Mouse (Mus musculus) kidney, adult 9 months (tissue): ENCODE measurements around the gene Cplx3.

ENCODE experiments used
- DNase-seq: peaks from one replicate; pipeline ENCODE4 v3.0.0; 2022

Cplx3 gene

GRCm38 (mm10) chr9:57637741-57638322, 31.8 kb upstream of the Cplx3 start:
- DNase-seq, result peak; percentile 75

GRCm38 (mm10) chr9:57637272-57637671, 31.2 kb upstream of the Cplx3 start:
- no peak for DNase-seq

DNA sequence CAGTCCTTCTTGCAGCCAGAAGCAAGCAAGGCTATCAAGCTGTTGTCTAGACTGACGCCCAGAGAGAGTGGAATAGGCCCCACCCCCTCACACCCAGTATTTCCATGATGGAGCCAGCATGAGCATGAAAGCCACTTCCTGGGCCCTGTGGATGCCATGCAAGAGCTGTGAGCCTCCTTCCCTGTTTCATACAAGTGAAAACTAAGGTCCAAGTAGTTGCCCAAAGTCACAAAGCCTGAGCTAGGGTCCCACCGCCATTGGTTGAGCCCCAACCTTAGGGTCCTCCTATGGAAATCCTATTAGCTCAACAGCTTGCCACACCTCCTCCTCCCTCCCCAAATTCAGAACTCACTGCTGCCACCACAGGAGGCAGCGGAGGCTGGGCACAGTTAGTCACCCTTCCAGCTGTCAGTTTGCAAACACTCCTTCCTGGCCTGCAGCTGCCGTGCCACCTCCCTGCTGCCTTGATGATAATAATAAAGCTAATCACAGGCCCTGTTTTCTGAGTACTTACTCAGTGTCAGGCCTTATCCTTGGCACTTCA, 27.5 kb upstream of the Cplx3 start:
- no peak for DNase-seq

DNA sequence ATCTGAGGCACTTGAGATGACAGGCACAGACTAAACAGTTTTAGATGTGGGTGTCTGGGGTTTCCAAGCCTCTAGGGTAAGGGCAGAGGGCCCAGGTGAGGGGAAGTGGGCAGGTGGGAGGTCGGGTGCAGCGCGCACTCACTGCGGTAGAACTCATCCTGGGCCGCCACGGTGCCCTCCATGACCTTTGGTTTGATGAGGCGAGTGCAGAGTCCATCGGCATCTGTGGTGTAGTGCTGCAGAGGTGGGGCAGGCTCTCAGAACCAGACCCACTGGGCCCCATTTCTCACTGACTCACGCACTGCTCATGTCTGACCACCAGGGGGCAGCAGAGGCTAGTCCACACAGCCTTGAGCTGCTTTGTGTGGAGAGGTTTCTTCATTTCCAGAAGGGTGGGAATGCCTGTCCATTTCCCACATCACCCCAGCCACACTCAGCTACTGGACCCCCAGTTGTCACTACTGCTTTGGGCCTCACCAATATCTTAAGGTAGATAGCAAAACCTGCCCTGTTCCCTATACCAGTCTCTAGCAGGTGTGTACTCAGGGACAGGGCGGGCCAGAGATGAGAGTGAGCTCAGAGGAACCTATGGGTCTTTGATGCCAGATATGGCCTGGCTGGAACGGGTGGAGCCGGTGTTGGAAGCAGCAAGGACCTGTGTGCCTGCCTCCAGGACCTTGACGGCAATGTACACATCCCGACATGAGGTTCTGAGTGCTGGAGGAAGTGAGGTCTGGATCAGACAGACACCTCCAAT, 23.2 kb upstream of the Cplx3 start:
- peak; percentile 80 for DNase-seq

GRCm38 (mm10) chr9:57628717-57629116, 22.6 kb upstream of the Cplx3 start:
- no peak for DNase-seq

DNA sequence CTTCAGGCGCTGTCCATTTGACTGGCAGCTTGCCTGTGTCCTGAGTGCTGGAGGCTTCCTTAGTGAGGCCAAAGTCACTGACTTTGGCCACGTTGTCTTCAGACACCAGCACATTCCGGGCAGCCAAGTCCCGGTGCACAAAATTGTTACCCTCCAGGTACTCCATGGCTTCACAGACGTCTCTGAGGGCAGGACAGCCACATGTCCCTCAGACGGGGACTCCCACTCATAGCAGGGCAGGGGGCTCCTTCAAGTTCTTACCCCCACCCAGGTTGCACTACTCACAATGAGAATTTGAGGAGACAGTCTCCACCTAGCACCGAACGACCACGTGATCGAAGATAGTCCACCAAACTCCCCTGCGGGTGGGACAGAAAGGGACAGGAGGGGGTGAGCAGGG, 21.8 kb upstream of the Cplx3 start:
- DNase-seq, result no peak

DNA sequence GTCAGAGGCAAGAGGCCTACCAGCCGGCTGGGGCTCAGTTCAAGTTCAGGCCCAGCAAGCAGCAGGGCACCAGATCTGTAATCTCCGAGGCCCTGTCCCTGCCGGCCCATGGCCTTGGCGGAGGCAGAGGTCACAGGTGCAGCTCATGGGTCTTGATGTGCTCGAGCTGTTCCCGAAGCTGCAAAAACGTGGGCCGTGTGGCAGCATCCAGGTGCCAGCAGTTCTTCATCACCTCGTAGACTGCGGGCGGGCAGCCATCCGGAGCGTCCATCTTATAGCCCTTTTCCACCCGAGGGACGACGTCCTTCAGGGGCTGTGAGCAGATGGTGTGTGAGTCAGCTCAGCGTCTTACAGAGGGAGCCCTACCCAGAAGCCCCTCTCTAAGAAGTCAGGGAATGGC, 21.1 kb upstream of the Cplx3 start:
- DNase-seq, result no peak

- no peak for DNase-seq
Measured at GRCm38 (mm10) chr9:57625674-57626500, 19.8 kb upstream of the Cplx3 start.

DNA sequence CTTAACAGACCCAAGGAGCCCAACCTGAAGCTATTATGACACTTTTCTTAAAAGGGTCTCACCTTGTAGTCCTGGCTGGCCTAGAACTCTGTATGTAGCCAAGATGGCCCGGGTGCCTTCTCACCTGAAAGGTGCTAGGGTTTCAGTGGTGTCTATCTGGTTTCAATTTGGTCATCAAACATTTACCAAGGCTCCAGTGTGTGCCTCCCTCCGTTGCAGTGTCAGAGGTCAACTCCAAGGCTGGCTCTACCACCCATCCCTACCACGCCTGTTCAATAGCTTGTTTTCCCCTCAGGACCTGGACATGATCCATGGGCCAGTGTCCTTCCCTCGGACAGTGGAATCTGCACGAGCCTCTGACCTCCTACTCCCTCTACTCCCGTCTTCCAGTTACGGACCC, 18.2 kb upstream of the Cplx3 start:
- DNase-seq, result no peak

DNA sequence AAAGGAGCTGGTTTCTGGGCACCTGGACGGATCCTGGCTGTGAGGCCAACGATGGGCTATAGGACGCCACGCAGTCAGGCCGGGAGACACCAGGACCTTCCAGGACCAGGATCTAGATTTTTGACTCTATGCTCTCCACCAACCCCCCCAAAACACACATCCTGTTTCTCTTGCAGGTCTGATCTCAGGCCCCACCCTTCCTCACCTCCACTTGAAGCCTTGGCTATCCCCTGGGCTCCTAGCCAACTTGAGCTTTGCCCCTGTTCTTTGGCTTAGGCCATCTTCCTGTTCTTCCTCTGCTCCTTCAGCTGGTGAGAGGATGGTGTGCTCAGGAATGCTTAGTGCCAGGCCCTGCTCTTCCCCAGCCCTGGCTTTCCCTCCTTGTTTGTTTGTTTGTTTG, 14.6 kb upstream of the Cplx3 start, which contains the start of gene Lman1l:
TSS of gene Lman1l (minus strand) at position 101 of the 400 bp plus-strand sequence.
- no peak for DNase-seq

- no peak for DNase-seq
Measured at GRCm38 (mm10) chr9:57618854-57619253, 12.8 kb upstream of the Cplx3 start.

DNA sequence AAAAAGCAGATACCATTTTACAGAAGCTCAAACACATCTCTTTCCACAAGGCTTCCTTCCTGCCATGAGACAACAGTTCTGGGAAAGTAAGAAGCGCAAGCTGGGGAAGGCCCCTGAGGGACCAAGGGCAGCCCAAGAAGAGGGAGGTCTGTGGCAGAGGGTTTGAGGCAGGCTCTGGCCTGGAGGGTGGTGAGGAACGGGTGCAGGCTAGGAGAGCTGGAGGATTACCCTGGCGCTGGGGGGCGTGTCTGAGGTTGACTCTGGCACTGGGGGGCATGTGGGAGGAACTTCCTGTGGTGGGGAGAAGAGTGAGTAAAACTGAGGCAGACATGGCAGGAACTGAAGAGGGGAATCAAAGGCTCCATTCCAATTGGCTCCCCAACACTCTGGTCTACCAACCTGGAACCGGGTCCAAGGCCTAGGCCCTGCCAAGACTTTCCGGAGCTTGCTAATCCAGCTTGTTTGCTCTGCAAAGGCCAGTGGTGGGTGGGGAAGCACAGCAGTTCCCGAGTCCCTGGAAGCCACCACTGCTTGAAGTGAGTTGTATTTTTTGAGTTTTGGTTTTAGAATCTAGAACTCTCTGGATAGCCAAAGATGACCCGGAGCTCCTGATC, 11.6 kb upstream of the Cplx3 start:
- DNase-seq, result no peak

DNA sequence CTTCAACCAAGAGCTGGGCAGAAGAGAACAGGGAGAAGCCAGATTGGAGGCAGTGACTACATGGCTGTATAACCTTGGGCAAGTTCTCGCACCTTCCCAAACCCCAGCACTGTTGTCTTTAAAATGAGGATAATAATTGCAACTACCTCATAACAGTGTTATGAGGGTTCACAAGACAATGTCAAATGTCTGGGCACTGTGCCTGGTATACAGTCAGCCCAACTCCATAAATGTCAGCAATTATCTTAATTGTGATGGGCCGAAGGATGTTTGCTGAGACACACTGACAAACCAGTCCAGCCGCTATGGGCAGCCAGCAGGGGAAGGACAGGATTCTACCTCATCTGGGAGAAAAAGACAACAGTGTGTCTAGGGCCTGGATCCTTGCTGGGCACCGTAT, 8.7 kb upstream of the Cplx3 start:
- DNase-seq, result no peak

GRCm38 (mm10) chr9:57613975-57614374, 7.9 kb upstream of the Cplx3 start:
- no peak for DNase-seq

- no peak for DNase-seq
Measured at GRCm38 (mm10) chr9:57612587-57612986, 6.5 kb upstream of the Cplx3 start.

DNA sequence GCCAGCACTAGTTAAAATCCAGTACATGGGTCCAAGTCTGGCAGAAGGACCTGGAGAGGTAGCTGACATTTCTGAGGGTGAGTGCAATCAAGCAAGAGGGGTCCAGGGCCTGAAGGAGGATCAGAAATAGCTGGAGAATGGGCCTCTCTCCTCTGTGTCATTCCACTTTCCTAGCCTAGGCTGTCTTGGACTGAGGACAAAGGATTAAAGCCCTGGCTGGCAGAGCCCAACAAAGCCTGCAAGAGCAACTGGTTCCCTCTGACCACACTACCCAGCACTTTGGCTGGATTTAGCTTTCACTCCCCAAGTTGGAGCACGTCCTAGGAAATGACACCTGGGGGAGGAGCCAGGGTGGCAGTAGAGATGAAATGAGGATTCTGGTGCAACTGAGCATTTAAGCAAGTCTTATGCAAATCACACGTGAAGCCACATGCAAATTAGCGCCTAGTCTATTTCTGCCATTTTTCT, 4.3 kb upstream of the Cplx3 start:
- no peak for DNase-seq

DNA sequence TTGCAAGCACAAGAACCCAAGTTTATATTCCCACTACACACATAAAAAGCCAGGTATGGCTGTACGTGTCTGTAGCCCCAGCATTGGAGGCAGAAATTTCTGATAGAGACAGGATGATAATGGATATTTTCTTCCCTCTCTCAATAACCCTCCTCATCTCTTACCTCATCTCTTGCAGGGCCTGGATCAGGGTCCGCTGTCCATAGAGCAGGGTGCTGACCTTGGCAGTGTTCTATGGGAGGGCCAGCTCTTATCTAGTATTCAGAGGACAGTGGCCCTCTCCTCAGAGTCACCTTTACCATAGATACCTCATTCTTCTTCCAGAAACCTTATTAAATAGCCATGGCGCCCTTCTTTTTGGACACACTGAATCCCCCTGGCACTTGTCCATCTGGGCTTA, 3.7 kb upstream of the Cplx3 start:
- DNase-seq, result no peak

GRCm38 (mm10) chr9:57605503-57605902, 578 bp downstream of the Cplx3 start:
- DNase-seq, result no peak

DNA sequence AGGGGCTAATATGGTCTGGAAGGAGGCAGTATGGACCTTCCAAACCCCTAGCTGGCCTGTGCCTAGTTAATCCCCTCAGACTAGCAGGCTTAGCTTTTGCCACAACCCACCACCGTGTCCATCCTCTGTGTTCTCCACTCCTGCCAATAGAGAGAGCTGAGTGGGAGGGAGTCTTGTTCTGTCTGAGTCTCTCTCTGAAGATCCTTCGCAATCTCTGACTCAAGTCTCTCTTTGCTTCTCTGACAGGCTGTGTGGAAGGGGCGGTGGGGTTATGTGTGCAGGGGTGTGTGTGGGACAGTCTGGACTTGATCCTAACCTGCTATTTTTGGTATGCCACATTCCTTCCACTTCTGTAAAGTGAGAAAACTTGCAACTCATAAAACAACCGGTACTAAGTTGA, 1.2 kb downstream of the Cplx3 start:
- DNase-seq, result no peak

GRCm38 (mm10) chr9:57602098-57602497, 4.0 kb downstream of the Cplx3 start:
- no peak for DNase-seq

DNA sequence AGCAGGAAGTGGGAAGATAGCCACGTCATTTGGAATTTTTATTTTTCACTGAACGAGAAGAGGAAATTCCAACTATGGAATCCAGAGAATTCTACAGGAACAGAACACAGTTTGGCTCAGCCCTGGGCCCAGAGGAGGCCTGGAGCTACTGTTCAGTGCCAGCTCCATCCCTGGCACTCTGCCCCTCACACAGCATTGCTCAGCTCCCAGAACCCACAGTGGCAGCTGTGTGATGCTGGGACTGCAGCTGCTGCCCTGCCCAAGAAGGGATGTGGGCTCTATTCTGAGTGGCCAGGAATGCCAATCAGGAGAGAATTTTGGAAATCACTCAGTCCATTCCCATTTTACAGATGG, 4.8 kb downstream of the Cplx3 start:
- no peak for DNase-seq

GRCm38 (mm10) chr9:57600620-57601352, 5.3 kb downstream of the Cplx3 start:
- peak; percentile 36 for DNase-seq
